Mouse (Mus musculus) intestine, embryonic 16.5 days (tissue): Measurements from ENCODE around the gene Plcd1. TPM values are rescaled to one million over a fixed set of nuclear protein-coding genes. Genes with fewer than 3 reads are reported as not detected.

Experiments
- ATAC-seq: fragments of 200-750 bp; cut with Nextera tagmentation; 2 replicates; pipeline ENCODE4 v1.8.0; 2017; ENCODE audit warnings: moderate TSS enrichment, moderate library complexity
- H3K27ac ChIP-seq: fragments of 300-500 bp; sonication (generic); 2 replicates; pipeline ENCODE4 v1.5.1; 2014; ENCODE audit warnings: mild to moderate bottlenecking, low read length
- H3K27me3 ChIP-seq: fragments of 300-500 bp; sonication (generic); replicated peaks from 2 replicates; pipeline ENCODE4 v1.6.1; 2014; ENCODE audit warnings: low read length, control low read depth, mixed read lengths; ENCODE audit not compliant: control insufficient read depth, insufficient read depth
- H3K36me3 ChIP-seq: fragments of 300-500 bp; sonication (generic); 2 replicates; pipeline ENCODE4 v1.6.1; 2014; ENCODE audit warnings: low read length, control low read depth; ENCODE audit not compliant: control insufficient read depth, insufficient read depth
- H3K4me1 ChIP-seq: fragments of 300-500 bp; sonication (generic); 2 replicates; pipeline ENCODE4 v1.6.1; 2014; ENCODE audit warnings: low read length, control low read depth, mixed read lengths; ENCODE audit not compliant: control insufficient read depth, insufficient read depth
- H3K4me2 ChIP-seq: fragments of 300-500 bp; sonication (generic); 2 replicates; pipeline ENCODE4 v1.6.1; 2014; ENCODE audit warnings: low read depth, low read length, control low read depth
- H3K4me3 ChIP-seq: fragments of 300-500 bp; sonication (generic); 2 replicates; pipeline ENCODE4 v1.5.1; 2014; ENCODE audit warnings: mild to moderate bottlenecking, low read length
- H3K9ac ChIP-seq: fragments of 300-500 bp; sonication (generic); 2 replicates; pipeline ENCODE4 v1.6.1; 2014; ENCODE audit warnings: low read depth, low read length
- H3K9me3 ChIP-seq: fragments of 300-500 bp; sonication (generic); 2 replicates; pipeline ENCODE4 v1.6.1; 2016; ENCODE audit warnings: low read length, control low read depth; ENCODE audit not compliant: control insufficient read depth
- WGBS: fragments of 180-500 bp; shearing (Covaris S2); extraction: QIAGEN DNeasy Blood & Tissue Kit; methylation state at CpG from one replicate; pipeline ENCODE4 v1.1.7; 2014; 5-methylcytosine and 5-hydroxymethylcytosine counted together
- polyA plus RNA-seq: library from polyadenylated mRNA; unstranded; fragments of >200 nt; fragmentation: Nextera tagmentation; extraction: Ambion mirVana; gene quantifications from 2 replicates; pipeline ENCODE4 v1.2.1, GENCODE M21; 2015

The Plcd1 gene
- polyA plus RNA-seq, 1 experiment from 2014 or later, result 17.3 TPM

- H3K4me2 ChIP-seq, result peak overlapping the region; percentile 76
- no peak overlapping the region; the same call in 1 of the 2 replicates for H3K27ac ChIP-seq
- ATAC-seq, result no peak
- WGBS, result 4% methylated on average over 43 of the region's 45 CpGs
- H3K9me3 ChIP-seq, result no peaks in the 10 kb centered on the region
- peak overlapping the region; percentile 77 for H3K9ac ChIP-seq
- no peaks in the 10 kb centered on the region; the same call in 1 of the 2 replicates for H3K27me3 ChIP-seq
- peaks cover 11% of the 10 kb centered on the region for H3K4me1 ChIP-seq
- peak overlapping the region; percentile 61 for H3K4me3 ChIP-seq
- H3K36me3 ChIP-seq, result no peaks in the 10 kb centered on the region
Measured at GRCm38 (mm10) chr9:119092473-119093418, 556 bp downstream of the Plcd1 start.

DNA sequence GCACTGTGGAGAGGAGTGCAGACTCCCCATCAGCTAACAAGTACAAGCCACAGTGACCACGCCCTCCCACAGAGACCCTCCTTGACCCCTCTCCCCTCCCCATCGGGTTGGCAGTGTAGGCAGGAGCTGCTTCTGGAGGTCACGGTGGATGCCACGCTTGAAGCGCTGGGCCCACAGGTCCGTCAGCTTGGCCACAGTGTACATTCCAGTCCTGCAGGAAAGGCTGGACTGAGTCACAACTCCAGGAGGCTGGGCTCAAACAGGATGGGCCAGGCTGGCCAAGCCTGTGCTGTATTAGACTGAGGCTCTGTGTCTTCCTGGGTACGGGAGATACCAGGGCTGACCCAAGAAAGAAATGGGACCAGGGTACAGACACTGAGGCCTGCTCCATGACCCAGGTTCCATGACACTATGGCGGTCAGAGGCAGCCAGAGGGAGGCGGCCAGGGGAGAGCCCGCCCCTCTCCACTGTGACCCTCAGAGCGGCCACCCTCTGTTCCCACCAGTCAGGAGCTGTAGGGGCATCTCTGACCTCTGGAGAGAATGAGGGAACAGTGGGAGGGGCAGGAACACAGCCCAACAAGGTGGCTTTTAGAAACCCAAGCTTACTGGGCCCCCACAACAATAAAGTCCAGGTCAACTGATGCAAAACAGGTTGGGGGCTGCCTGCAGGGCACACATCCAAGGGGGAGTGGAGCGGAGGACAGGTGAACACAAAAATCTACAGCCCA lies 1.6 kb downstream of the Plcd1 start:
- Histone ChIP-seq H3K4me2 (peak overlapping the region; percentile 76; the same call in 1 of the 2 replicates), H3K27me3 (no peaks in the 10 kb centered on the region; the same call in 1 of the 2 replicates), H3K36me3 (no peaks in the 10 kb centered on the region), H3K9ac (no peak overlapping the region), H3K4me3 (peak overlapping the region; percentile 61; the same call in 1 of the 2 replicates), H3K27ac (no peak overlapping the region), H3K9me3 (no peaks in the 10 kb centered on the region), H3K4me1 (peaks cover 21% of the 10 kb centered on the region)
- no peak for ATAC-seq
- 69% methylated on average over 12 of the region's 12 CpGs for WGBS

- H3K4me1 ChIP-seq, result peaks cover 27% of the 10 kb centered on the region
- no peak overlapping the region for H3K4me3 ChIP-seq
- no peak overlapping the region for H3K27ac ChIP-seq
- no peak overlapping the region for H3K4me2 ChIP-seq
- no peak overlapping the region for H3K9ac ChIP-seq
- 95% methylated on average over 5 of the region's 5 CpGs for WGBS
- no peaks in the 10 kb centered on the region for H3K9me3 ChIP-seq
- H3K36me3 ChIP-seq, result no peaks in the 10 kb centered on the region
- ATAC-seq, result no peak
- H3K27me3 ChIP-seq, result no peaks in the 10 kb centered on the region; the same call in 1 of the 2 replicates
Measured at GRCm38 (mm10) chr9:119090462-119090861, 2.8 kb downstream of the Plcd1 start.

GRCm38 (mm10) chr9:119089437-119089836 lies 3.9 kb downstream of the Plcd1 start:
- Histone ChIP-seq H3K36me3 (no peaks in the 10 kb centered on the region), H3K4me1 (peaks cover 38% of the 10 kb centered on the region), H3K27ac (no peak overlapping the region), H3K4me3 (no peak overlapping the region), H3K4me2 (no peak overlapping the region), H3K27me3 (no peaks in the 10 kb centered on the region; the same call in 1 of the 2 replicates), H3K9ac (no peak overlapping the region), H3K9me3 (no peaks in the 10 kb centered on the region)
- ATAC-seq, result no peak
- WGBS, result 61% methylated on average over 7 of the region's 7 CpGs

DNA sequence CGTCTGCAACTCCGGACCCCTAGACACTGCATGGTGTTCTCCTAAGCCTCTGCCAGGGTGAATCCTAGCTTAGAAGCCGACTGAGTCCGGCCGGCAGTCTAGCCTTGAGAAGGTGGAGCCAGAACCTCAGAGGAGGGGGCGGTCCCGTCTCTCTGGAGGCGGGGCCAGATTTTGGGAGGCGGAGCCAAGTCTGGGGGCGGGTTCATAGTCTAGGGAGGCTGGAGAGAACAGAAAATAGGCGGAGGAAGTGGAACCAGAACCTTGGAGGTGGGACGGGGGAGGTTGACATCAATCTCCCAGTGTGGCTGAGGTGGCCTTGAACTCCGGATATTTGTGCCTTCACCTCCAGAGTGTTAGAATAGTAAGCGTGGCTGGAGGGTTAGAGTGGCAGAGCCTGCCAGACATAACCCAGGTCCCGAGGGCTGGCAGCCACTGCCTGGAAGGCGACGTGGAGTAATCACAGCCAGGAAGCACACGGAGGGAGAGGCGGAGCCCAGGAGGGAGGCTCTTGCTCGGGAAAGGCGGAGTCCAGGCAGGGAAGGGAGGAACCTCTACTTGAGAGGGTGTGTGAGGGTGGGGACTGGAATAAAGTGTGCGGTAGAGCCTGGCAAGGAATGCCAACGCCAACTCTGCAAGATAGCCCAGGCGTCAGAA lies 5.0 kb downstream of the Plcd1 start:
- peak; percentile 92 for ATAC-seq
- H3K4me3 ChIP-seq, result peak overlapping the region; percentile 53
- no peaks in the 10 kb centered on the region for H3K9me3 ChIP-seq
- H3K27ac ChIP-seq, result peak overlapping the region; percentile 93
- H3K36me3 ChIP-seq, result no peaks in the 10 kb centered on the region
- H3K4me1 ChIP-seq, result peaks cover 38% of the 10 kb centered on the region
- peak overlapping the region; percentile 69 for H3K9ac ChIP-seq
- no peaks in the 10 kb centered on the region; the same call in 1 of the 2 replicates for H3K27me3 ChIP-seq
- WGBS, result under 1% methylated on average over 24 of the region's 24 CpGs
- peak overlapping the region; percentile 75 for H3K4me2 ChIP-seq

DNA sequence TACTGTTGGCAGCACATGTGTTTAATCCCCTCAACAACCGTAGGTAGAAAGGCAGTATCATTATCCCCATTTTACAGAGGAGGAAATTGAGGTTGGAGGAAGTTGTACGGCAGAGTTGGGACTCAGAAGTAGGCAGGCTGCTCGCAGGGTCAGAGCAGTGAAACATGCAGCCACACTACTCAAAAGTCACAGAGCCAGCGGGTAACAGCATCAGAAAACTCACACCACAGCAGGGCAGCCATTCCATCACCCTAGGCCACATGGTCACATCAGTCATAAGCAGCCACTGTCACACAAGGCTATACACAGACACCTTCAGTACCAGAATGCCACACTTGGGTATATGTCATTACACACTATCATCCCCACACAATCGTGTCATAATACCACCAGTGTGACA lies 6.0 kb downstream of the Plcd1 start:
- Histone ChIP-seq H3K4me3 (peak overlapping the region; percentile 53), H3K4me2 (peak overlapping the region; percentile 75), H3K27ac (no peak overlapping the region), H3K27me3 (no peaks in the 10 kb centered on the region; the same call in 1 of the 2 replicates), H3K9me3 (no peaks in the 10 kb centered on the region), H3K9ac (peak overlapping the region; percentile 69; the same call in 1 of the 2 replicates), H3K4me1 (peaks cover 44% of the 10 kb centered on the region), H3K36me3 (no peaks in the 10 kb centered on the region)
- no peak for ATAC-seq
- 84% methylated on average over 5 of the region's 5 CpGs for WGBS

DNA sequence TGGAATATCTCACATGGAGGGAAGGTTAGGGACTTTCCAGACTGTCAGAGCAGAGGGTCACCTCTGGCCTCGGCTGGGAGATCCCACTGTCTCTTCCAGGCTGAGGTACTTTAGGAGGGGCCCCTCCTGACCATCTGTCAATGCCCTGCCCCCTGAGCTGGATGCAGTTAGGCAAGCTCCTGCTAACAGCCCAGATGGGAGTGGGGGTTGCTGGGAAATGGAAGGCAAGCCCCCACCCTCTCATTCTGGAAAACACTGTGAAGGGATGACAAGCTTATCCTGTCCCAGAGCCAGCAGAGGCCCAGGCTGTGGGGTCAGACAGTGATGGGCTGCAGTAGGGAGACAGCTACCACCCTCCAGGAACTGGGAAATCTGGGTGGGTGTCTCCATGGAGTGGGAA lies 6.9 kb downstream of the Plcd1 start:
- Histone ChIP-seq H3K4me1 (peaks cover 49% of the 10 kb centered on the region), H3K9ac (no peak overlapping the region), H3K4me2 (no peak overlapping the region), H3K27me3 (no peaks in the 10 kb centered on the region), H3K27ac (no peak overlapping the region), H3K9me3 (no peaks in the 10 kb centered on the region), H3K4me3 (no peak overlapping the region), H3K36me3 (no peaks in the 10 kb centered on the region)
- WGBS, result 24% methylated on average over 1 of the region's 1 CpGs
- ATAC-seq, result no peak

DNA sequence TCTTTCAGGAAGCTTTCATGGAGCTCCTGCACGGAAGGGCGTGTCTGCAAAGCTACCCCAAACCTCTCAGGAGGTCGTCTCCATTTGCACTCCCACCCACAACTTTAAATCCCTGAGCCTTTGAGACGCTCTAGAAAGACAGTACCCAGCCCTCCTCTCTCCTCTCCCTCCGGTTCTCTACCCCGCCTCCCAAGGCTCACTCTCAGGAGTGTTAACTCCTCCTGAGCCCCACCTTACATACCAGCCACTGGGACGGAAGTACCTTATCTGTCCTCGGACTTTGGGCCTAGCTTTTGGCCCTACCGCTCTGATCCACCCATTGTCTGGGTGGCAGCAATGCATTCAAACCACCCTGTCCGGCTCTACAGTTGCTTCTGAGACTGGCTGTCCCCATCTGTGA lies 9.3 kb downstream of the Plcd1 start:
- 0 out of 2 replicates have a peak overlapping the region, but pooled peaks have one; percentile 23 for H3K4me2 ChIP-seq
- no peaks in the 10 kb centered on the region for H3K36me3 ChIP-seq
- ATAC-seq, result peak; percentile 57
- peak overlapping the region; percentile 85 for H3K27ac ChIP-seq
- no peaks in the 10 kb centered on the region for H3K9me3 ChIP-seq
- WGBS, result 58% methylated on average over 10 of the region's 10 CpGs
- H3K4me1 ChIP-seq, result peaks cover 46% of the 10 kb centered on the region
- 0 out of 2 replicates have a peak overlapping the region, but pooled peaks have one; percentile 28 for H3K9ac ChIP-seq
- H3K4me3 ChIP-seq, result no peak overlapping the region
- H3K27me3 ChIP-seq, result no peaks in the 10 kb centered on the region
